Comparison of ENCODE assay signal across 24 mouse cellular contexts in the genomic region with DNA sequence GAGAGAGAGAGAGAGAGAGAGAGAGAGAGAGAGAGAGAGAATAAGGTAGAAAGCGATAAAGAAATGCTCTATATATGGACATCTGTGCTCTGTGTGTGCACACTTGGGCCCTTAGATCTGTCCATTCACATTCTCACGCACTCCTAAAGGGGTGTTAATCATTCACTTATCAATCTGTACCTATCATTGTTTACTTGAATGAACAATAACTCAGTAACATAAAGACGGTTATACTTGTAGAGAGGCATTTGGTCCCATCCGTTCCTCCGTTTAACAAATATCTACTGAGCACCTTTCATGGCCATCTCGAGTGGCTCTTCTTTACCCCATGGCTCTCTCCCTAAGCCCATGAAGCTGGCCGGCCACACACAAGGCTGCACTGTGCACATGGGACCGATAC.
"Had no signal": no experiment of that assay in that cellular context is flagged by ENCODE, and none has a peak within 500 bp of the region (broad histone marks: within the 10 kb centered on the region; RNA-seq: fewer than 3 reads in every experiment).

No protein-coding gene starts in this region.

- DNase-seq: left cerebral cortex, postnatal 4 days; liver; liver, embryonic 13.5 days; liver, postnatal 0 days; lung, adult 2 months had no signal

- H3K4me3 ChIP-seq: left cerebral cortex, adult 2 months; limb, embryonic 10.5 days; limb, embryonic 12.5 days; limb, embryonic 13.5 days; limb, embryonic 15.5 days; liver, embryonic 12.5 days; liver, embryonic 13.5 days; liver, embryonic 15.5 days; lung, embryonic 15.5 days; megakaryocyte, embryonic 14.5 days; midbrain, embryonic 10.5 days; midbrain, embryonic 12.5 days; midbrain, embryonic 13.5 days; midbrain, embryonic 15.5 days; myocyte had no signal

- H3K36me3 ChIP-seq: limb, embryonic 10.5 days; limb, embryonic 12.5 days; limb, embryonic 13.5 days; limb, embryonic 15.5 days; liver, embryonic 12.5 days; liver, embryonic 13.5 days; liver, embryonic 15.5 days; lung, embryonic 15.5 days; midbrain, embryonic 10.5 days; midbrain, embryonic 12.5 days; midbrain, embryonic 13.5 days; midbrain, embryonic 15.5 days had no signal

- ATAC-seq: liver, embryonic 12.5 days; liver, postnatal 0 days; midbrain, embryonic 15.5 days; midbrain, embryonic 16.5 days had no signal

- H3K9me3 ChIP-seq: limb, embryonic 10.5 days; limb, embryonic 12.5 days; limb, embryonic 13.5 days; limb, embryonic 15.5 days; liver, embryonic 12.5 days; liver, embryonic 13.5 days; liver, embryonic 15.5 days; lung, embryonic 15.5 days; midbrain, embryonic 12.5 days; midbrain, embryonic 13.5 days; midbrain, embryonic 15.5 days had no signal

- H3K27me3 ChIP-seq: limb, embryonic 12.5 days; limb, embryonic 13.5 days; limb, embryonic 15.5 days; liver, embryonic 12.5 days; liver, embryonic 13.5 days; liver, embryonic 15.5 days; lung, embryonic 15.5 days; midbrain, embryonic 12.5 days; midbrain, embryonic 15.5 days had no signal

- H3K4me2 ChIP-seq: limb, embryonic 12.5 days; limb, embryonic 13.5 days; limb, embryonic 15.5 days; liver, embryonic 11.5 days; liver, embryonic 12.5 days; liver, embryonic 13.5 days; liver, embryonic 15.5 days; lung, embryonic 14.5 days; lung, embryonic 15.5 days; midbrain, embryonic 12.5 days; midbrain, embryonic 13.5 days; midbrain, embryonic 15.5 days had no signal

- H3K4me1 ChIP-seq: liver, embryonic 15.5 days; megakaryocyte, embryonic 14.5 days; midbrain, embryonic 12.5 days; midbrain, embryonic 13.5 days had no signal

- H3K9ac ChIP-seq: limb, embryonic 12.5 days; limb, embryonic 13.5 days; limb, embryonic 15.5 days; liver, embryonic 12.5 days; liver, embryonic 13.5 days; liver, embryonic 14.5 days; liver, embryonic 15.5 days; liver, postnatal 0 days; lung, embryonic 14.5 days; lung, embryonic 15.5 days; midbrain, embryonic 12.5 days; midbrain, embryonic 13.5 days; midbrain, embryonic 15.5 days had no signal

- H3K27ac ChIP-seq: left cerebral cortex, adult 2 months; limb, embryonic 10.5 days; limb, embryonic 12.5 days; limb, embryonic 13.5 days; limb, embryonic 15.5 days; liver, embryonic 12.5 days; liver, embryonic 13.5 days; liver, embryonic 14.5 days; liver, embryonic 15.5 days; lung, embryonic 15.5 days; macrophage; midbrain, embryonic 10.5 days; midbrain, embryonic 12.5 days; midbrain, embryonic 13.5 days; midbrain, embryonic 15.5 days had no signal
